Mouse (Mus musculus): ENCODE results near the gene Fam71e1. TPM values are rescaled to one million over a fixed set of nuclear protein-coding genes. Genes with fewer than 3 reads are reported as not detected.

The Fam71e1 gene
- polyA plus RNA-seq, 1 experiment from 2014 or later, result 5.9 TPM

DNA sequence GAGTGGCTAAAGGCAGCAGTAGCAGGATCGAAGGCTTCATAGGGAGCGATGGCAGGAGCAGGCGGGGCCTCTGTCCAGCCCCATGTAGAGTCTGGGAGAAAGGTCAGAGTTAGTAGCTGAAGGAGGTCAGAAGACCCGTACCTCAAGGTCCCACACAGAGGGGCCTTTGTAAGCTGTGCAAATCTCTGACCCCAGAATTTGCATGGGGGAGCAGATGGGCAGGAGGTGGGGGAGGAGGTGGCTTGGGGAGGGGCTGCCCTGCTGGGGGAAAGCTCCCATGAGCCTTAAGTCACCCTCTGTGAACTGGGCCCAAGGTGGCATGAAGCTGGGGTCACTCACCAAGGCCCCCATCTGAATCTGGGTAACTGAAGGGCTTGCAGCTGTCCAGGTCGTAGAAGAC is 33.1 kb downstream of the Fam71e1 start:
- Histone ChIP-seq H3K9me3 (ENCODE audit: control insufficient read depth, low read length) (no peaks in the 10 kb centered on the region), H3K4me1 (replicated peaks; ENCODE audit: control insufficient read depth, insufficient read depth) (peaks cover 3% of the 10 kb centered on the region; the same call in 1 of the 2 replicates), H3K27me3 (ENCODE audit: control insufficient read depth, insufficient read depth, low read length) (no peaks in the 10 kb centered on the region), H3K9ac (ENCODE audit: low read length) (no peak overlapping the region), H3K36me3 (ENCODE audit: control insufficient read depth, insufficient read depth, low read length) (no peaks in the 10 kb centered on the region), H3K4me2 (replicated peaks; ENCODE audit: low read depth) (no peak overlapping the region), H3K4me3 (ENCODE audit: low read depth, low read length) (no peak overlapping the region), H3K27ac (replicated peaks) (no peak overlapping the region)
- WGBS, result 63% methylated on average over 5 of the region's 5 CpGs
- ATAC-seq (ENCODE audit: low FRiP score, low TSS enrichment), result no peak
- TF ChIP-seq CTCF (IDR thresholded peaks at IDR 0.05; ENCODE audit: low read depth) (no peak), EP300 (optimal IDR thresholded peaks at IDR 0.05) (no peak)
- no peak for DNase-seq (ENCODE audit: low spot score)

DNA sequence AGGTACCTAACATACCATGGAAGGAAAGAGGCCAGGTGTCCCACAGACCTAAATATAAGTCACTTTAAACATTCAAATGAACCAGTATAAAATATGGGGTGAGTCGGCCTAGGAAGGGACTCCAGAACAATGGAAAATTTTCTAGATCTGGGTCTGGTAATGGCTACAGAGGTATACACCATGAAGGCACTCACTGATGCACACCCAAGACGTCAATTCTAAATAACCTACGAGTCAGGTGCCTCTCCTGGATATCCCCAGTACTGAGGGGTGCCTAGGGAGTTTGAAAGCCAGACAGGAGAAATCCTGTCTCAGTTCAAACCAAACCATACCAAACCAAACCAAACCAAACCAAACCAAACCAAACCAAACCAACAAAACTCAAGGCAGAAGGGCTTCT is 34.1 kb downstream of the Fam71e1 start:
- Histone ChIP-seq H3K4me3 (ENCODE audit: low read depth, low read length) (no peak overlapping the region), H3K36me3 (ENCODE audit: control insufficient read depth, insufficient read depth, low read length) (no peaks in the 10 kb centered on the region), H3K27ac (replicated peaks) (no peak overlapping the region), H3K9me3 (ENCODE audit: control insufficient read depth, low read length) (no peaks in the 10 kb centered on the region), H3K27me3 (ENCODE audit: control insufficient read depth, insufficient read depth, low read length) (no peaks in the 10 kb centered on the region), H3K9ac (ENCODE audit: low read length) (no peak overlapping the region), H3K4me2 (replicated peaks; ENCODE audit: low read depth) (no peak overlapping the region), H3K4me1 (replicated peaks; ENCODE audit: control insufficient read depth, insufficient read depth) (no peaks in the 10 kb centered on the region; the same call in 1 of the 2 replicates)
- no peak for ATAC-seq (ENCODE audit: low FRiP score, low TSS enrichment)
- TF ChIP-seq EP300 (optimal IDR thresholded peaks at IDR 0.05) (no peak), CTCF (IDR thresholded peaks at IDR 0.05; ENCODE audit: low read depth) (no peak)
- 63% methylated on average over 3 of the region's 3 CpGs for WGBS
- DNase-seq (ENCODE audit: low spot score), result no peak

DNA sequence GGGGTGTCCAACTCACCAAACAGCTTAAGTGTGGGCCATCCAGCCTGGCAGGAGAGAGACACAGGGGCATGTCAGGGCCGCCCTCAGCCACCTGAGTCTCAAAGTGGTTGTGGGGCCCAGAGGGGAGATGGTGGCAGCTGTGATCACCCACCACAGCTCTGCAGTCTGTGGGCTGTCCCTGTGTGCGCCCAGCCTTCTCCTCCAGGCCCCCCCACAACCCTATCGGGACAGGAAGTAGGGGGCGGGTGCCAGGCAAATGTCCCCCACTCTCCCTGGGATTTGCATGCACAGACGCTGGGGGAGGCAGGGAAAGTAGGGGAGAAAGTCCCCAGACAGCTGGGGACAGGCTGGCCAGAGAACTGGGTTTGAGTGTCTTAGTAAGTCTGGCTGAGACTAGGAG is 34.8 kb downstream of the Fam71e1 start:
- no peak for ATAC-seq (ENCODE audit: low FRiP score, low TSS enrichment)
- no peak for TF ChIP-seq EP300 (optimal IDR thresholded peaks at IDR 0.05)
- TF ChIP-seq CTCF (IDR thresholded peaks at IDR 0.05; ENCODE audit: low read depth), result no peak
- 38% methylated on average over 5 of the region's 5 CpGs for WGBS

DNA sequence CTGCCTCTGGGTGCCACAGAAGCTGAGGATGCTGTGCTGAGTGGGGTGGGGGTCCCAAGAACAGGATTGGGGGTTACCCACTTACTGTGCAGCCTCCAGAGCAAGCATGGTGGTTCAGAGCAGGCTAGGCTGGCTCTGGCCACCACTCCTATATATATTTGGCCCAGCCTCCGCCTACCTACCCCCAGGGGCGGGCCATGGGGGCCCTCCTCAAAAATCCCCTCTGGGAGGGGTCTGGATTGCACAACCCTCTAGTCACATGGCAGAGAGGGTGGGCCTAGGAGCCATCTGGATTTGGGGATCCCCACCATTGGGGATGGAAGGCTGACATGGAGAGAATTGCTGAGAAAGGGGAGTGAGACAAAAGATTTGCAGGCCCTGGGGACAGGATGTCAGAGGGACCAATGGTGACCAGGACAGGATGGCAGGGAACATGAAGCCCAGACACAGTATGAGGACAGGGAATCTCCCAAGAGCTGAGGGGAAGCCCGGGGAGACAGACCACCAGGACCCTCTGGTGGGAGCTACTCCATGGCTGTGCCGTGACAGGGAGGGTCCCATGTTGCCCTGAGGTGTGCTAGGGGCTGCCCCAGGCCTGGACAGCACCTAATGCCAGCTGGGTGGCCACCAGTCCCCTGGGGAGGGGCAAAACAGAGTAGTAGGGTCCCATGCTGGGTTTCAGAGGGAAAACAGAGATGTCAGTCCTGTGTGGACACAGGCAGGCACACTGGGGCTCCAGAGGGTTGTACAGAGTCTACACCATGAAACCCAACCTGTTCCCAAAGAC is 35.8 kb downstream of the Fam71e1 start, which contains the start of gene Spib:
Gene Spib (minus strand): TSS at position 126 of the 787 bp plus-strand sequence.
- no peaks in the 10 kb centered on the region for H3K36me3 ChIP-seq (ENCODE audit: control insufficient read depth, insufficient read depth, low read length)
- no peaks in the 10 kb centered on the region for H3K9me3 ChIP-seq (ENCODE audit: control insufficient read depth, low read length)
- TF ChIP-seq CTCF (IDR thresholded peaks at IDR 0.05; ENCODE audit: low read depth) (no peak), EP300 (optimal IDR thresholded peaks at IDR 0.05) (no peak)
- no peak within 1 kb of the TSS for H3K4me2 ChIP-seq (replicated peaks; ENCODE audit: low read depth)
- no peak within 1 kb of the TSS for H3K4me3 ChIP-seq (ENCODE audit: low read depth, low read length)
- no peak within 1 kb of the TSS for H3K27ac ChIP-seq (replicated peaks)
- H3K27me3 ChIP-seq (ENCODE audit: control insufficient read depth, insufficient read depth, low read length), result no peaks in the 10 kb centered on the region
- ATAC-seq (ENCODE audit: low FRiP score, low TSS enrichment) (no peak), DNase-seq (ENCODE audit: low spot score) (no peak)
- no peaks in the 10 kb centered on the region for H3K4me1 ChIP-seq (replicated peaks; ENCODE audit: control insufficient read depth, insufficient read depth)
- 81% methylated on average over 4 of the region's 4 CpGs for WGBS
- no peak within 1 kb of the TSS for H3K9ac ChIP-seq (ENCODE audit: low read length)

More for the DNA sequence above, 34.8 kb downstream of the Fam71e1 start:
- Histone ChIP-seq H3K36me3 (ENCODE audit: control insufficient read depth, insufficient read depth, low read length) (no peaks in the 10 kb centered on the region), H3K9me3 (ENCODE audit: control insufficient read depth, low read length) (no peaks in the 10 kb centered on the region), H3K4me3 (ENCODE audit: low read depth, low read length) (no peak overlapping the region), H3K9ac (ENCODE audit: low read length) (no peak overlapping the region), H3K4me1 (replicated peaks; ENCODE audit: control insufficient read depth, insufficient read depth) (no peaks in the 10 kb centered on the region), H3K27me3 (ENCODE audit: control insufficient read depth, insufficient read depth, low read length) (no peaks in the 10 kb centered on the region), H3K4me2 (replicated peaks; ENCODE audit: low read depth) (no peak overlapping the region), H3K27ac (replicated peaks) (no peak overlapping the region)
- no peak for DNase-seq (ENCODE audit: low spot score)

DNA sequence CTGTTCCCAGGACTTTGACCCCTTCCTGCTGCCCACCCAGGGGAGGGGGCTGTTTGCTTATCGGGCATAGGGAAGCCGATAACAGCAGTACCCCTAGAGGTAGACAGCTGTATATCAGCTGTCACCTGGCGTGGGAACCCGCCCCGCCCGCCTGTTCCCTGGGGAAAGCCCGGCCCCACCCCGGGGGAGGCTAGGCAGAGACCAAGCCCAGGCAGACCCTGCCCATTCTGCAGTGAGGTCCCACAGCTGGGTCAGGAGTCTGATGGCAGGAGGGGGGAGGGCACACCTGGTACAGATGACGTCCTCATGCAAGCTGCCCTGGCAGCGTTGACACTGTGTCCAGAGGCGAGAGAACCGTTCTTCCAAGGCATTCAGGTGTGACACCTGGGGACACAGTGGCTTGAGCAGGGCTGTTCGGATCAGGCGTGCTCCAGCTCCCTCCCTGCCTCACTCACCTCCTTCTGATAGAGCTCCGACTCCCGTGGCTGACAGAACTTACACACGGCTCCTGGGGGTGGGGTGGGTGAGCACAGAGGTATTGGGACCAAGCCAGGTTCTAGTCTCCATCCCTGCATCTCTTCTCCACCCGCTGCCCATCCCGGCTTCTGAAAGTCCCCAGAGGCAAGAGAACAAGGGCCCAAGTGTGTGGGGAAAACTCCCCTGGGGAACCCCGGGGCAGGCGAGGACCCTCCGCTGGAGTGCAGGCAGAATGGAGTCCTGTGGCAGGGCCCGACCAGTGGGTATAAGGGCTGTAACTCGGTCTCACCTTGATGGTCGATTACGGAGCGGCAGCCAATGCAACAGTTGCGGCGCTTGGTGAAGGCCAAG is 36.8 kb downstream of the Fam71e1 start:
- no peak for ATAC-seq (ENCODE audit: low FRiP score, low TSS enrichment)
- TF ChIP-seq CTCF (IDR thresholded peaks at IDR 0.05; ENCODE audit: low read depth), result no peak
- Histone ChIP-seq H3K9me3 (ENCODE audit: control insufficient read depth, low read length) (no peaks in the 10 kb centered on the region), H3K4me3 (ENCODE audit: low read depth, low read length) (no peak overlapping the region), H3K36me3 (ENCODE audit: control insufficient read depth, insufficient read depth, low read length) (0 out of 2 replicates have a peak, but pooled peaks cover 3% of the 10 kb centered on the region), H3K9ac (ENCODE audit: low read length) (no peak overlapping the region), H3K27ac (replicated peaks) (no peak overlapping the region), H3K4me2 (replicated peaks; ENCODE audit: low read depth) (no peak overlapping the region), H3K4me1 (replicated peaks; ENCODE audit: control insufficient read depth, insufficient read depth) (no peaks in the 10 kb centered on the region), H3K27me3 (ENCODE audit: control insufficient read depth, insufficient read depth, low read length) (no peaks in the 10 kb centered on the region)
- 70% methylated on average over 29 of the region's 29 CpGs for WGBS
- DNase-seq (ENCODE audit: low spot score), result no peak

DNA sequence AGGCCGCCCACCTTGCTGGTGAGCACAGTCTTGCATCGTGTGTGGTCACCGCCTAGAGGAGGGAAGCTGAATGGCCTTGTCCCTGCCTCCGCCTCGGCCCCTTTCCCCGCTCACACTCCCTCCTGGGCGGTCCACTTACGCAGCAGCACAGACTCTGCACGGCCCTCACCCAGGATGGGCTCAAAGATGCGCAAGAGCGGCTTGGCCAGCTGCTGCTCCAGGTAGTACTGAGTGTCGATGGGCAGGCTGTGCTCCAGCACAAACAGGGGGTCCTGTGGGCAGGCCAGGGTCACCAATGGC is 37.3 kb downstream of the Fam71e1 start:
- no peaks in the 10 kb centered on the region for H3K9me3 ChIP-seq (ENCODE audit: control insufficient read depth, low read length)
- H3K36me3 ChIP-seq (ENCODE audit: control insufficient read depth, insufficient read depth, low read length), result 0 out of 2 replicates have a peak, but pooled peaks cover 6% of the 10 kb centered on the region
- WGBS, result 79% methylated on average over 12 of the region's 12 CpGs
- H3K27me3 ChIP-seq (ENCODE audit: control insufficient read depth, insufficient read depth, low read length), result no peaks in the 10 kb centered on the region
- H3K4me1 ChIP-seq (replicated peaks; ENCODE audit: control insufficient read depth, insufficient read depth), result no peaks in the 10 kb centered on the region
- TF ChIP-seq EP300 (optimal IDR thresholded peaks at IDR 0.05) (no peak), CTCF (IDR thresholded peaks at IDR 0.05; ENCODE audit: low read depth) (no peak)
- no peak overlapping the region for H3K9ac ChIP-seq (ENCODE audit: low read length)
- DNase-seq (ENCODE audit: low spot score) (no peak), ATAC-seq (ENCODE audit: low FRiP score, low TSS enrichment) (no peak)
- H3K4me2 ChIP-seq (replicated peaks; ENCODE audit: low read depth), result no peak overlapping the region
- no peak overlapping the region for H3K4me3 ChIP-seq (ENCODE audit: low read depth, low read length)
- H3K27ac ChIP-seq (replicated peaks), result no peak overlapping the region
